Mouse (Mus musculus) activated CD4-positive, CD25-positive, alpha-beta regulatory T cell, adult 9 weeks (primary cell): ENCODE results near the gene Cyth1. TPM values are rescaled to one million over a fixed set of nuclear protein-coding genes. Genes with fewer than 3 reads are reported as not detected.

Source experiments
- polyA plus RNA-seq: library from polyadenylated mRNA; unstranded; fragments of 100-300 nt; shearing (Covaris generic); gene quantifications from one replicate; pipeline ENCODE4 v1.2.1, GENCODE M21; 2017

Cyth1 gene
- polyA plus RNA-seq = 291 TPM

DNA sequence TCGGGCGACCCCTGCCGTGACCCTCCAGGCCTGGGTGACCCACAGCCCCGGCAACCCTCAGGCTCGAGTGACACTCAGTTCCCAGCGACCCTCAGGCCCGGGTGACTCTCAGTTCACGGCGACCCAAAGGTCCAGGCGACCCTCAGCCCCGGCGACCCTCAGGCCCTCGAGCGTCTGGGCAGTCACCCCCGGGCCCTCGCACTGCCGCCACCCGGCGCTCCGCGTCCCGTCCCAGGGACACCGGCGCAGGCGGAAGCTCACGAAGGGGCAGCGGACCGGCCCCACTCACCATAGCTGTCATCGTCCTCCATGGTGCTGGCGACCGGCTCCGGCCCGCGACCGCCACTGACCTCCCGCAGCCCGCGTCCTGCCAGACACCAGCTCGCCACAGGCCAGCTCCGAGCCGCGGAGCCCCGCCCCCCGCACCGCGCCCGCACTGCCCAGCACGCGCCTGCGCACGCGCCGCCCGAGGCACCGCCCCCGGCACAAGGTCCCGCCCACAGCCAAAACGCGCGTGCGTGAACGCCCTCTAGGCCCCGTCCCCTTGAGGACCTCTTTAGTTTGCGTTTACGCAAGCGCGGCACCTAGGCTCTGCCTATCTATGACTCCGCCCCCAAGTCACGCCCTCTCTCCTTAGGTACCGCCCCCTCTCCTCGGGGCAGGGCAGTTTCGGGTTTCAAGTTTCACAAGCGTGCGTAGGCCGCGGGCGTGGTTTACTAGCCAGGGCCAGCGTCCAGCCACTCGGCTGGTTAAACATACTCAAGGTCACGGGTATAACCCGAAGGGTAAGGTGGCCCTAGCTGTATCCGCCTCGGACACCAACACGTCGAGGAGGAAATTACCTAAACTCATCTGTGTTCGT, at the start of gene Cyth1:
Gene Cyth1, minus strand, starts transcription at position 443 of the 862 bp plus-strand sequence.

DNA sequence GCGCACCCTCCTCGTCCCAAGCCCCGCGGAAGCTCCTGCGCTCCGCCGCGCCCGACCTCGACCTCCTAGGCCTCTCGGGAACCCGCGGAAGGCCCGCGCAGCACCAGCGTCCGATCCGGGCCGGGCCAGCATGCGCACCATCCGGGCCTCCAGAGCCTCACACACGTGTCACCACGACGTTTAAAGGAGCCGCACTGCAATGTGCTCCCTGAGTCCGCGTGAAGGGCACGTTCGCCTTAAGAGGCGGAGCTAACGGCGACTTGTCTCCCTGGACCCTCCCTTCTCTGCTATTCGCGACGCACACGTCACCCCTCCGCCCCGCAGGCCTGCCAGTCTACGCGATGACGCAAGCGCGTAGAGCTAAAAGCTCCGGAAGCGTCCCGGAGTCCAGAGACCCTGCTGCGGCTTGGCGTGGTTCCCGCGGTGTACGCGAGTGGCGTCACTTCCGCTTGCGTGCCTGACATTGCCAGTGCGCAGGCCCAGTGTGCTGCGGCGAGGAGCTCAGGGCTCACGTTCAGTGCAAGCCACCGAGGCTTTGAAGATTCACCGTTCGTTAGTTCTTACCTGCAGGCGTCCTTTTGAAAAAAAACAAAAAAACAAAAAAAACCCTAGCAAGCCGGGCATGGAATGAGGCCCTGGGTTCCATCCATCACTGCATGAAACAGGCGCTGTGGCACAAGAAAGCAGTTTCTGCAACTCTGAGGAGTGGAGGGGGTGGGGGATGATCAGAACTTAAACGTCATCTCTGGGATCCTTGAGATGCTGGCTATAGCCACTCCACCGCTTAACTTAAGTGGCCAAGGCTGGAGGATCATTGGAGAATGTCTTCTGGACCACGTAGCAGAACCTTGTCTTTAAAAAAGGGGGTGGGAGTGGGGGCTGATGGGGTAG, 41.9 kb upstream of the Cyth1 start, which contains the start of gene Usp36:
Gene Usp36, minus strand, starts transcription at position 246 of the 891 bp plus-strand sequence.

DNA sequence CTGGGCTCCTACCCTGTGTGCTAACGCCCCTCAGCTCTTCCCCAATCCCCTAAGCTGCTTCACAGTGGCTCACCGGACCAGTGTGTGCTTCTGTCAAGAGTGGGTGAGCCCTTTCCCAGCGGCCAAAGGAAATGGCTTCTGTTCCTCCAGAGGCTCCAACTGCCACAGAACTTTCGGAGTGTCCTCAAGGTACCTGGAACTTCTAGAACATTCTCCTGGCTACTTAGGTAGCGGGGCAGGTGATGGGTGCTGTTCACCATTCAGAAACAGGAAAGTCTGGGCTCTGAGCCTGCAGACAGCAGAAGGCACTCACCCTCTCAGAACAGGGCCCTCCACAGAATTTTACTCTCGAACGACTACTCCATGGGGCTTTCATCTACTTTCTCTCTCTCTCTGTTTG, 117.9 kb downstream of the Cyth1 start, which contains the start of gene Dnah17:
Gene Dnah17, minus strand, starts transcription at position 101 of the 400 bp plus-strand sequence.

Other genes starting within 250 kb of the Cyth1 start
- 0.54 TPM for gene Dnah17, start 118.0 kb downstream of the Cyth1 start, polyA plus RNA-seq
- gene Usp36, start 41.7 kb upstream of the Cyth1 start, polyA plus RNA-seq = 32.2 TPM
- not detected for gene Cep295nl, start 93.9 kb upstream of the Cyth1 start, polyA plus RNA-seq
- gene Timp2, start 107.1 kb upstream of the Cyth1 start, polyA plus RNA-seq = 3.0 TPM
- 149 TPM for gene Lgals3bp, start 153.5 kb upstream of the Cyth1 start, polyA plus RNA-seq
- 54.1 TPM for gene Cant1, start 170.5 kb upstream of the Cyth1 start, polyA plus RNA-seq
- gene C1qtnf1, start 179.6 kb upstream of the Cyth1 start, polyA plus RNA-seq = not detected
- gene Engase, start 228.2 kb upstream of the Cyth1 start, polyA plus RNA-seq = 13.1 TPM